Mouse (Mus musculus) testis, adult 2 months (tissue): ENCODE results near the gene Xpnpep2.

Experiments used
- CTCF ChIP-seq: fragments of 200-500 bp; IDR thresholded peaks from 2 replicates; pipeline ENCODE4 v1.5.1; 2012; ENCODE audit warnings: low read depth, mild to moderate bottlenecking, inconsistent platforms, low read length, moderate library complexity; ENCODE audit not compliant: control insufficient read depth, insufficient read depth, insufficient replicate concordance
- POLR2A ChIP-seq: fragments of 200-500 bp; IDR thresholded peaks from 2 replicates; pipeline ENCODE4 v1.6.1; 2012; ENCODE audit warnings: low read depth, mild to moderate bottlenecking, inconsistent platforms, low read length, moderate library complexity; ENCODE audit not compliant: control insufficient read depth

- TF ChIP-seq POLR2A (no peak), CTCF (no peak)
Measured at GRCm38 (mm10) chrX:48170368-48170767, 61.8 kb downstream of the Xpnpep2 start.
